Mouse (Mus musculus) liver, embryonic 14.5 days (tissue): ENCODE measurements around the gene Ppm1m.

ENCODE experiments used
- CTCF ChIP-seq: IDR thresholded peaks from 2 replicates; pipeline ENCODE4 v1.5.1; 2016; ENCODE audit warnings: antibody characterized with exemption, low read depth, control low read depth
- EP300 ChIP-seq: IDR thresholded peaks from 2 replicates; pipeline ENCODE4 v1.6.1; 2016; ENCODE audit warnings: antibody characterized with exemption, low read depth

GRCm38 (mm10) chr9:106210853-106211609 is 11.5 kb upstream of the Ppm1m start:
- no peak for TF ChIP-seq CTCF
- TF ChIP-seq EP300, result no peak
